Mouse (Mus musculus): Measurements from ENCODE around the gene Cask. TPM values are rescaled to one million over a fixed set of nuclear protein-coding genes. Genes with fewer than 3 reads are reported as not detected.
"Not testable (repeated sequence)": the region's sequence is repeated elsewhere in the genome, so short reads cannot be mapped to it uniquely, and the experiment has no call there.

The Cask gene
- polyA plus RNA-seq, 1 experiment from 2014 or later, result 17.8 TPM

GRCm38 (mm10) chrX:13798754-13799153 is 52.4 kb downstream of the Cask start:
- no peak overlapping the region for H3K4me2 ChIP-seq
- no peak for ATAC-seq (ENCODE audit: low FRiP score)
- H3K9me3 ChIP-seq, result no peaks in the 10 kb centered on the region
- H3K27me3 ChIP-seq, result no peaks in the 10 kb centered on the region
- H3K9ac ChIP-seq, result no peak overlapping the region
- H3K4me1 ChIP-seq, result no peaks in the 10 kb centered on the region
- no peak overlapping the region for H3K27ac ChIP-seq
- no peaks in the 10 kb centered on the region for H3K36me3 ChIP-seq (replicated peaks)
- no peak overlapping the region for H3K4me3 ChIP-seq (replicated peaks)
- WGBS, result 74% methylated on average over 2 of the region's 2 CpGs

- Histone ChIP-seq H3K4me2 (no peak overlapping the region), H3K27me3 (no peaks in the 10 kb centered on the region), H3K4me3 (replicated peaks) (no peak overlapping the region), H3K9ac (no peak overlapping the region), H3K4me1 (no peaks in the 10 kb centered on the region), H3K27ac (no peak overlapping the region), H3K9me3 (no peaks in the 10 kb centered on the region), H3K36me3 (replicated peaks) (no peaks in the 10 kb centered on the region)
- no peak for ATAC-seq (ENCODE audit: low FRiP score)
- 86% methylated on average over 1 of the region's 1 CpGs for WGBS
Measured at GRCm38 (mm10) chrX:13765672-13766071, 85.5 kb downstream of the Cask start.

GRCm38 (mm10) chrX:13765024-13765423 is 86.1 kb downstream of the Cask start:
- Histone ChIP-seq H3K4me2 (no peak overlapping the region), H3K4me3 (replicated peaks) (no peak overlapping the region), H3K27me3 (no peaks in the 10 kb centered on the region), H3K36me3 (replicated peaks) (no peaks in the 10 kb centered on the region), H3K4me1 (no peaks in the 10 kb centered on the region), H3K9me3 (no peaks in the 10 kb centered on the region), H3K9ac (no peak overlapping the region), H3K27ac (no peak overlapping the region)
- WGBS, result 82% methylated on average over 1 of the region's 1 CpGs
- no peak for ATAC-seq (ENCODE audit: low FRiP score)

GRCm38 (mm10) chrX:13757279-13758005 is 93.7 kb downstream of the Cask start:
- Histone ChIP-seq H3K4me1 (no peaks in the 10 kb centered on the region), H3K27ac (no peak overlapping the region), H3K9me3 (no peaks in the 10 kb centered on the region), H3K36me3 (replicated peaks) (no peaks in the 10 kb centered on the region), H3K4me2 (no peak overlapping the region), H3K27me3 (no peaks in the 10 kb centered on the region), H3K4me3 (replicated peaks) (no peak overlapping the region), H3K9ac (no peak overlapping the region)
- no peak for ATAC-seq (ENCODE audit: low FRiP score)
- WGBS, result 12% methylated on average over 3 of the region's 3 CpGs

- WGBS, result 62% methylated on average over 2 of the region's 2 CpGs
Measured at GRCm38 (mm10) chrX:13741110-13741509, 110.1 kb downstream of the Cask start.

GRCm38 (mm10) chrX:13730785-13731184 is 120.4 kb downstream of the Cask start:
- not testable (repeated sequence) for H3K36me3 ChIP-seq (replicated peaks); H3K9ac ChIP-seq; ATAC-seq (ENCODE audit: low FRiP score); H3K4me3 ChIP-seq (replicated peaks); H3K4me1 ChIP-seq; H3K9me3 ChIP-seq; H3K27ac ChIP-seq; H3K27me3 ChIP-seq; H3K4me2 ChIP-seq

More at GRCm38 (mm10) chrX:13741110-13741509, 110.1 kb downstream of the Cask start:
- Histone ChIP-seq H3K27me3 (no peaks in the 10 kb centered on the region), H3K36me3 (replicated peaks) (no peaks in the 10 kb centered on the region), H3K27ac (no peak overlapping the region), H3K4me1 (no peaks in the 10 kb centered on the region), H3K9me3 (0 out of 2 replicates have a peak, but pooled peaks cover 3% of the 10 kb centered on the region), H3K4me3 (replicated peaks) (no peak overlapping the region), H3K9ac (no peak overlapping the region), H3K4me2 (no peak overlapping the region)
- no peak for ATAC-seq (ENCODE audit: low FRiP score)

- Histone ChIP-seq H3K4me3 (replicated peaks) (no peak overlapping the region), H3K27me3 (no peaks in the 10 kb centered on the region), H3K36me3 (replicated peaks) (no peaks in the 10 kb centered on the region), H3K9me3 (no peaks in the 10 kb centered on the region), H3K9ac (no peak overlapping the region), H3K4me2 (no peak overlapping the region), H3K27ac (no peak overlapping the region), H3K4me1 (no peaks in the 10 kb centered on the region)
- 82% methylated on average over 1 of the region's 1 CpGs for WGBS
- no peak for ATAC-seq (ENCODE audit: low FRiP score)
Measured at GRCm38 (mm10) chrX:13729835-13730480, 121.2 kb downstream of the Cask start.

GRCm38 (mm10) chrX:13725573-13726403 is 125.4 kb downstream of the Cask start:
- Histone ChIP-seq H3K4me3 (replicated peaks) (no peak overlapping the region), H3K9me3 (no peaks in the 10 kb centered on the region), H3K27me3 (no peaks in the 10 kb centered on the region), H3K4me1 (no peaks in the 10 kb centered on the region), H3K4me2 (no peak overlapping the region), H3K9ac (no peak overlapping the region), H3K36me3 (replicated peaks) (no peaks in the 10 kb centered on the region), H3K27ac (no peak overlapping the region)
- 60% methylated on average over 8 of the region's 8 CpGs for WGBS
- no peak for ATAC-seq (ENCODE audit: low FRiP score)

- 76% methylated on average over 7 of the region's 7 CpGs for WGBS
- Histone ChIP-seq H3K27ac (no peak overlapping the region), H3K4me1 (no peaks in the 10 kb centered on the region), H3K4me3 (replicated peaks) (no peak overlapping the region), H3K27me3 (no peaks in the 10 kb centered on the region), H3K9me3 (no peaks in the 10 kb centered on the region), H3K9ac (no peak overlapping the region), H3K4me2 (no peak overlapping the region), H3K36me3 (replicated peaks) (no peaks in the 10 kb centered on the region)
- no peak for ATAC-seq (ENCODE audit: low FRiP score)
Measured at GRCm38 (mm10) chrX:13720296-13720829, 130.8 kb downstream of the Cask start.

- Histone ChIP-seq H3K4me3 (replicated peaks) (no peak overlapping the region), H3K4me2 (no peak overlapping the region), H3K9me3 (no peaks in the 10 kb centered on the region), H3K27me3 (no peaks in the 10 kb centered on the region), H3K4me1 (no peaks in the 10 kb centered on the region), H3K36me3 (replicated peaks) (no peaks in the 10 kb centered on the region), H3K9ac (no peak overlapping the region), H3K27ac (no peak overlapping the region)
- WGBS, result 74% methylated on average over 1 of the region's 1 CpGs
- ATAC-seq (ENCODE audit: low FRiP score), result no peak
Measured at GRCm38 (mm10) chrX:13718283-13718682, 132.9 kb downstream of the Cask start.

GRCm38 (mm10) chrX:13716796-13717569 is 134.2 kb downstream of the Cask start:
- no peak overlapping the region for H3K4me2 ChIP-seq
- H3K27ac ChIP-seq, result no peak overlapping the region
- no peaks in the 10 kb centered on the region for H3K9me3 ChIP-seq
- 89% methylated on average over 4 of the region's 4 CpGs for WGBS
- H3K4me1 ChIP-seq, result no peaks in the 10 kb centered on the region
- H3K27me3 ChIP-seq, result no peaks in the 10 kb centered on the region
- H3K9ac ChIP-seq, result no peak overlapping the region
- ATAC-seq (ENCODE audit: low FRiP score), result no peak
- no peak overlapping the region for H3K4me3 ChIP-seq (replicated peaks)
- H3K36me3 ChIP-seq (replicated peaks), result no peaks in the 10 kb centered on the region

GRCm38 (mm10) chrX:13710174-13710573 is 141.0 kb downstream of the Cask start:
- no peak overlapping the region for H3K4me3 ChIP-seq (replicated peaks)
- no peaks in the 10 kb centered on the region for H3K27me3 ChIP-seq
- no peak overlapping the region for H3K4me2 ChIP-seq
- no peak for ATAC-seq (ENCODE audit: low FRiP score)
- no peaks in the 10 kb centered on the region for H3K9me3 ChIP-seq
- 51% methylated on average over 2 of the region's 2 CpGs for whole genome bisulfite sequencing
- no peak overlapping the region for H3K27ac ChIP-seq
- no peaks in the 10 kb centered on the region for H3K36me3 ChIP-seq (replicated peaks)
- H3K9ac ChIP-seq, result no peak overlapping the region
- no peaks in the 10 kb centered on the region for H3K4me1 ChIP-seq

Data from forebrain, embryonic 12.5 days (tissue).